Mouse (Mus musculus) kidney, embryonic 16.5 days (tissue): Measurements from ENCODE around the gene Zfp941. TPM values are rescaled to one million over a fixed set of nuclear protein-coding genes. Genes with fewer than 3 reads are reported as not detected.

Experiments used
- polyA plus RNA-seq: library from polyadenylated mRNA; unstranded; fragments of >200 nt; fragmentation: Nextera tagmentation; extraction: Ambion mirVana; gene quantifications from 2 replicates; pipeline ENCODE4 v1.2.1, GENCODE M21; 2015

Gene Zfp941
- polyA plus RNA-seq, 1 experiment from 2014 or later: 1.4 TPM

Other genes starting within 250 kb of the Zfp941 start
- not detected in 2 replicates for gene Olfr46, start 220.9 kb downstream of the Zfp941 start, polyA plus RNA-seq
- not detected in 2 replicates for gene Olfr61, start 193.2 kb downstream of the Zfp941 start, polyA plus RNA-seq
- gene Olfr53, start 175.7 kb downstream of the Zfp941 start, polyA plus RNA-seq: not detected in 2 replicates
- gene Olfr539, start 162.2 kb downstream of the Zfp941 start, polyA plus RNA-seq: not detected in 2 replicates
- not detected in 2 replicates for gene Olfr45, start 140.2 kb downstream of the Zfp941 start, polyA plus RNA-seq
- gene Olfr541, start 124.9 kb downstream of the Zfp941 start, polyA plus RNA-seq: not detected in 2 replicates
- gene Cyp2e1, start 58.4 kb downstream of the Zfp941 start, polyA plus RNA-seq: 1.4 and 1.8 TPM in 2 replicates
- 0.25 and 0.37 TPM in 2 replicates for gene Syce1, start 34.3 kb downstream of the Zfp941 start, polyA plus RNA-seq
- gene Urah, start 12.8 kb upstream of the Zfp941 start, polyA plus RNA-seq: 0.49 and 0.92 TPM in 2 replicates
- not detected in 2 replicates for gene Scgb1c1, start 23.4 kb upstream of the Zfp941 start, polyA plus RNA-seq
- gene Odf3, start 25.6 kb upstream of the Zfp941 start, polyA plus RNA-seq: 0.12 TPM in 1 of 2 replicates, not detected in the other
- gene Gm45785, start 34.2 kb upstream of the Zfp941 start, polyA plus RNA-seq: not detected in 2 replicates
- 69.7 and 73.6 TPM in 2 replicates for gene Ric8a, start 34.8 kb upstream of the Zfp941 start, polyA plus RNA-seq
- 41.7 and 42.1 TPM in 2 replicates for gene Bet1l, start 35.4 kb upstream of the Zfp941 start, polyA plus RNA-seq
- gene Psmd13, start 59.8 kb upstream of the Zfp941 start, polyA plus RNA-seq: 242 and 246 TPM in 2 replicates
- gene Sirt3, start 60.1 kb upstream of the Zfp941 start, polyA plus RNA-seq: 41.5 and 42.6 TPM in 2 replicates
- 1.4 and 2.6 TPM in 2 replicates for gene Cox8b, start 78.3 kb upstream of the Zfp941 start, polyA plus RNA-seq
- gene Nlrp6, start 98.7 kb upstream of the Zfp941 start, polyA plus RNA-seq: 1.9 and 2.2 TPM in 2 replicates
- gene Pgghg, start 119.2 kb upstream of the Zfp941 start, polyA plus RNA-seq: 25.3 and 26.6 TPM in 2 replicates
- 4.2 and 5.8 TPM in 2 replicates for gene Ifitm5, start 128.1 kb upstream of the Zfp941 start, polyA plus RNA-seq
- 0.76 TPM in 1 of 2 replicates, not detected in the other for gene Gm45717, start 133.8 kb upstream of the Zfp941 start, polyA plus RNA-seq
- 991 and 995 TPM in 2 replicates for gene Ifitm2, start 133.8 kb upstream of the Zfp941 start, polyA plus RNA-seq
- gene Ifitm1, start 145.0 kb upstream of the Zfp941 start, polyA plus RNA-seq: 64.6 and 72.4 TPM in 2 replicates
- 210 and 234 TPM in 2 replicates for gene Ifitm3, start 188.6 kb upstream of the Zfp941 start, polyA plus RNA-seq
- gene Ifitm6, start 195.7 kb upstream of the Zfp941 start, polyA plus RNA-seq: 0.94 and 1.5 TPM in 2 replicates
- not detected in 2 replicates for gene Gm17387, start 207.0 kb upstream of the Zfp941 start, polyA plus RNA-seq
- gene B4galnt4, start 238.9 kb upstream of the Zfp941 start, polyA plus RNA-seq: 13.2 and 13.9 TPM in 2 replicates